Mouse (Mus musculus): ENCODE results near the gene Ppp1r11.
A peak's percentile ranks its signal among the peaks of the same experiment; 100 is the strongest.

Ppp1r11 gene

GRCm38 (mm10) chr17:36958884-36959283 is 7.3 kb upstream of the Ppp1r11 start:
- no peak for DNase-seq

- peak; percentile 93 for DNase-seq
These were observed 6.6 kb upstream of the Ppp1r11 start, which contains the start of the genes Znrd1 and Znrd1as for GRCm38 (mm10) chr17:36957999-36958743. Gene Znrd1, minus strand, starts transcription at chr17:36958559. Gene Znrd1as, plus strand, starts transcription at chr17:36958592.

- no peak for DNase-seq
These were observed 1.5 kb upstream of the Ppp1r11 start for GRCm38 (mm10) chr17:36953062-36953461.

DNA sequence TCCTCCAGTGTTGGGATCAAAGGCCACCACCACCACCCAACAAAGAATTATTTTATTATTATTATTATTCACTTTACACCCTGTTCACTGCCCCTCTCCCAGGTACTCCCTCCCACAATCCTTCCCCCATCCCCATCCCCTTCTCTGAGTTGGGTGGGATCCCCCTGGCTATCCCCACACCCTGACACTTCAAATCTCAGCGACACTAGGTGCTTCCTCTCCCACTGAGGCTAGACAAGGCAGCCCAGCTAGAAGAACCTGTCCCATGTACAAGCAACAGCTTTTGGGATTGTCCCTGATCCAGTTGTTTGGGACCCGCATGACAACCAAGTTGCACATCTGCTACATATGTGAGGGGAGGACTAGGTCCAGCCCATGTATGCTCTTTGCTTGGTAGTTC is 1.1 kb upstream of the Ppp1r11 start:
- DNase-seq, result no peak

- no peak for DNase-seq
These were observed 2.3 kb downstream of the Ppp1r11 start for GRCm38 (mm10) chr17:36949265-36949664.

- DNase-seq, result no peak
These were observed 3.3 kb downstream of the Ppp1r11 start for GRCm38 (mm10) chr17:36948286-36948685.

GRCm38 (mm10) chr17:36947051-36947819 is 4.3 kb downstream of the Ppp1r11 start:
- DNase-seq, result peak; percentile 68

DNA sequence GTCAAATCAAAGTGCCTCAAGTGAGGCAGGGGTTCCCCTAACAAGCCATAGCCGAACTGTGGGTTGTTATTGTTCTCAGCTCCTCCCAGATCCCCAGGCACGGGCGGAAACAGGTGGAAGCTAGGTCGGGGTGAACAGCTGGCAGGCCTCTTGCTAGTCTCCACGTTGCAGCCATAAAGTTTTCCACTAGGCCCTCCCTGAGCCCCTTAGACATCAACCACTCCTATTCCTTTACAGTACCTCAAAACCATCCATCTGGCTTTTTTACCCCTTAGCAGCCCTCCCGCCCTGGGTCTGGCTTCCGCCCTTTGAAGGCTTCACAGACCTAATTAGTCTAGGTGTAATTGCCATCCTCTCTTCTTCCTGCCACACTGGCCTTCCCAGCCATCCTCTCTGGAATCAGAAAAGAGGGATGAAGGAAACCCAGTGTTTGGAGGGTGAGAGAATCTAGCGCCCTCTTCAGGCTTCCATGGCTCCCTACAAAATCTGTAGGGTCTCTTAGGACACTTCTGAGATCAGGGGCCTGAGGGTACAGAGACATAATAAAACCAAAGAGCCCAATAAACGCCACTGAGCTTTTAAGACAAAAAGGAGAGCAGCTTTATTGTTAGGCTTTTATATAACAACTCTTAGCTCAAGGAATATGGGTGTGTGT is 7.3 kb downstream of the Ppp1r11 start:
- no peak for DNase-seq

- DNase-seq, result no peak
These were observed 7.8 kb downstream of the Ppp1r11 start for GRCm38 (mm10) chr17:36943691-36944090.

DNA sequence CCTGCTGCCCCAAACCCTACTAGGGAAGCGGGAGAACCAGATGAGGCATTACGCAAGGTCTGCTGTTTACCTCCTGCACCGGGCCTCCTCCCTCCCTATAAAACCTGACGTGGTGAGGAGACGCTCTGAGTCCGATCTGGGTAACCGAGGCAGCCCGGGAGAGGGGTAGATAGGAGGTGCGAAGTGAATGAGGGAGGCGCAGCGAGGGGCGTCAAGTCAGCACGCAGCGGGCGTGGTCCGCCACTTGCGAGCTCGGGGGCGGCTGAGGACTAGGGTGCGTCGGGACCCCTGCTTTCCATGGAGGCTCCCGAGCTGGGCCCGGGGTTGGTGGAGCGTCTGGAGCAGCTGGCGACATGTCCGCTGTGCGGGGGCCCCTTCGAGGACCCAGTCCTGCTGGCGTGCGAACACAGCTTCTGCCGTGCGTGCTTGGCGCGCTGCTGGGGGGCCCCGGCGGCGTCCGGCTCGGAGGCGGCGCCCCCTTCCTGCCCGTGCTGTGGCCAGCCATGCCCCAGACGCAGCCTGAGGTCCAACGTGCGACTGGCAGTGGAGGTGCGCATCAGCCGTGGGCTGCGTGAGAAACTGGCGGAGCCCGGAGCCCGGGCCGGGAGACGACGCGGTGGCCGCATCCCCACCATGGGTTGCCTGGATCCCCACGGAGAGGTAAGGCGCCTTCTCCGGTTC is 8.6 kb downstream of the Ppp1r11 start, which contains the start of gene Rnf39:
Gene Rnf39 (plus strand): TSS at position 128 of the 681 bp plus-strand sequence.
- peak; percentile 15 for DNase-seq

GRCm38 (mm10) chr17:36942391-36942790 is 9.2 kb downstream of the Ppp1r11 start:
- peak; percentile 54 for DNase-seq

GRCm38 (mm10) chr17:36938056-36938455 is 13.5 kb downstream of the Ppp1r11 start:
- no peak for DNase-seq

- DNase-seq, result peak; percentile 30
These were observed 19.7 kb downstream of the Ppp1r11 start for GRCm38 (mm10) chr17:36931806-36932205.

- DNase-seq, result no peak
These were observed 20.4 kb downstream of the Ppp1r11 start for GRCm38 (mm10) chr17:36931130-36931529.

DNA sequence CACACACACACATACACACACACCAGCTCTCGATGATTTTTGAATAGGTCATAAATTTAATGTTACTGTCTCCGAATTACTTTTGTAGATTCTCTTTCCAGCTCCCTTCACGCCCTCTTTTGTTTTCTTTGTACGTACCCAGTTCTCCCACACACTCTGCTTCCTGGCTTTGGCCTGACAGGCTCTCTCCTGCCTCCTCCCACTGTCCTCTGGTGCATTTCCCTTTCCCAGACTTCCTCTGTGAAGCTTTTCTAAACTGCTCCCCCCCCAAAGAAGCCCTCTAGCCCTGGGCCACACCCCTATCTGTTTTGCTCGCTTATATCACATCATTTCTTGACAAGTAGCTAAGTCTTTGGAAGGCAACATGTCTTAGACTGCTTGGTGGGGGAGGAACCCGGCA is 21.3 kb downstream of the Ppp1r11 start:
- DNase-seq, result no peak

GRCm38 (mm10) chr17:36929236-36929932 is 22.2 kb downstream of the Ppp1r11 start:
- no peak for DNase-seq

DNA sequence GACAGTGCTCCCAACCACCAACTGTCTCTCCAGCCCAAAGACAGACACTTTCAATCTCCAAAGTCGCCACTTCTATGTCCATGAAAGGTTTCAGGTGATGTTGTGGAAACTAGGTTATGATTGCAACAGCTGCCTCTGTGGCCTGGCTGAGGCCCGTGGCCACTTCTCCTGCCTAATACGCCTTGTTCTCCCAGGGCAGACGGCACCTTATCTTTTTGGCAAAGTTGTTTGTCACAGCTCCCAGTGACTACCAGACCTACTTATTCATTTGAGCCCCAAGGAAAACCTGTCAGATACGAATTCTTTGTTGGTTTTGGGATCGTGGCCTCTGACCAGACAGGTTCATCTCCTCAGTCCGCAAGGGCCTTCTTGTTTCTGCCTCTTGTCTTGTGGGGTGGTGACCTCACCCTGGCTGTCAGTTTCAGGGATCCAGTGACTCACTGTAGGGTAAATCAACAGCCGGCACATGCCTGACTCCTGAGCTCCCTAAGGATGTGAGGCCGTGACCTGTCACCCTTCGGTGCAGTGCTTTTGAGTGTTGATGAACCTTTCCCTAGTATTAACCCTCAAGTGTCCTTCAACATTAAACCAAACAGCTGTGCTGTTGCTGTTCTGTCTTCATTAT is 23.9 kb downstream of the Ppp1r11 start:
- no peak for DNase-seq

- DNase-seq, result no peak
These were observed 28.1 kb downstream of the Ppp1r11 start for GRCm38 (mm10) chr17:36923491-36923890.

GRCm38 (mm10) chr17:36922715-36923114 is 28.8 kb downstream of the Ppp1r11 start:
- DNase-seq, result no peak

DNA sequence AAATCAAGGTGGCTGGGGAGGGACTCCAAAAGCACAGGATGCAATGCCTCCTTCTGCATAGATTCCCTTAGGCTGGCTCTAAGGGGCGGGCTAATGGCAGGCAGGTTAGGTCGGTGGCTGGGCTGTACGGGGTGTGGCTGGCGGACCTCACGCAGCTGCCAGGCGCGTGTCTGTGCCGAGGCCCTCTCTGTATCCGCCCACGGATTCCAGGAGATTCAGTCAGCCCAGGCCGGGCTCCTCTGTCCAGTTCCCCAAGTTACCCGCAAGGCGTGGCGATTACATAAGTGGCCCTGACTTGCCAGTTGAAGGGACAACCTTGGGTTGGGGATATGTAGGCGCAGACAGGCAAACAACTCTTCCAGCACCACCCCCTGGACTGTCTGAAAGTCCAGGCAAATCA is 31.3 kb downstream of the Ppp1r11 start:
- DNase-seq, result no peak

DNA sequence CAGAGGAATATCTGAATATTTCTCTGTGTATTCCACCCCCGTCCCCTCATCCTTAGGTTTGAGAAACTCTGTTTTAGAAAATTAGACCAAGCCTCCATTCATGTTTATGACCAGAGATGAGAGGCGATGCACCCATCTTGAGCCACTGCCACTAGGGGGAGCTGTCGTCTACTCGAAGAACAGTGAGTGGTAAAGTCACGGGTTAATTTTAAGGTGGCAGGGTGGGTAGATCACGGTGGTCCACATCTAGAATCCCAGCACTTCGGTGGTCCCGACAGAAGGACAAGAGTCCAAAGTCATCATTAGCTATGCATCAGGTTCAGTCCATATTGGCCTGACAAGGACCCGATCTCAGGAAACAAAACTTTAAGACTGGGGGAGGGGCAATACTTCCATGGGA is 36.5 kb downstream of the Ppp1r11 start:
- peak; percentile 67 for DNase-seq

GRCm38 (mm10) chr17:36914108-36914507 is 37.4 kb downstream of the Ppp1r11 start:
- DNase-seq, result peak; percentile 77

All from kidney, adult 18-20 months (tissue).